Mouse (Mus musculus): Measurements from ENCODE around the gene Itgb1bp1.

Gene Itgb1bp1

GRCm38 (mm10) chr12:21247711-21248392, 38.2 kb downstream of the Itgb1bp1 start:
- DNase-seq (ENCODE audit: low read depth, low spot score): no peak

GRCm38 (mm10) chr12:21244375-21244960, 41.6 kb downstream of the Itgb1bp1 start:
- no peak for DNase-seq (ENCODE audit: low read depth, low spot score)

GRCm38 (mm10) chr12:21241965-21242364, 44.1 kb downstream of the Itgb1bp1 start:
- no peak for DNase-seq (ENCODE audit: low read depth, low spot score)

GRCm38 (mm10) chr12:21234560-21234959, 51.5 kb downstream of the Itgb1bp1 start:
- DNase-seq (ENCODE audit: low read depth, low spot score): no peak

GRCm38 (mm10) chr12:21233727-21234126, 52.4 kb downstream of the Itgb1bp1 start:
- DNase-seq (ENCODE audit: low read depth, low spot score): peak; percentile 9

GRCm38 (mm10) chr12:21229076-21229918, 56.8 kb downstream of the Itgb1bp1 start:
- DNase-seq (ENCODE audit: low read depth, low spot score): no peak

- no peak for DNase-seq (ENCODE audit: low read depth, low spot score)
Measured at GRCm38 (mm10) chr12:21228650-21229049, 57.4 kb downstream of the Itgb1bp1 start.

- peak; percentile 46 for DNase-seq (ENCODE audit: low read depth, low spot score)
Measured at GRCm38 (mm10) chr12:21227076-21227980, 58.8 kb downstream of the Itgb1bp1 start.

GRCm38 (mm10) chr12:21226316-21226715, 59.8 kb downstream of the Itgb1bp1 start:
- DNase-seq (ENCODE audit: low read depth, low spot score): no peak

- DNase-seq (ENCODE audit: low read depth, low spot score): no peak
Measured at GRCm38 (mm10) chr12:21225358-21225757, 60.7 kb downstream of the Itgb1bp1 start.

GRCm38 (mm10) chr12:21223923-21224322, 62.2 kb downstream of the Itgb1bp1 start:
- DNase-seq (ENCODE audit: low read depth, low spot score): no peak

- DNase-seq (ENCODE audit: low read depth, low spot score): no peak
Measured at GRCm38 (mm10) chr12:21220596-21220995, 65.5 kb downstream of the Itgb1bp1 start.

GRCm38 (mm10) chr12:21217776-21218444, 68.2 kb downstream of the Itgb1bp1 start:
- DNase-seq (ENCODE audit: low read depth, low spot score): no peak

GRCm38 (mm10) chr12:21214551-21215165, 71.4 kb downstream of the Itgb1bp1 start:
- DNase-seq (ENCODE audit: low read depth, low spot score): no peak

GRCm38 (mm10) chr12:21212876-21213275, 73.2 kb downstream of the Itgb1bp1 start:
- no peak for DNase-seq (ENCODE audit: low read depth, low spot score)

GRCm38 (mm10) chr12:21209273-21209672, 76.8 kb downstream of the Itgb1bp1 start:
- DNase-seq (ENCODE audit: low read depth, low spot score): no peak

GRCm38 (mm10) chr12:21208172-21208795, 77.8 kb downstream of the Itgb1bp1 start:
- DNase-seq (ENCODE audit: low read depth, low spot score): no peak

GRCm38 (mm10) chr12:21207422-21207821, 78.7 kb downstream of the Itgb1bp1 start:
- DNase-seq (ENCODE audit: low read depth, low spot score): no peak

- no peak for DNase-seq (ENCODE audit: low read depth, low spot score)
Measured at GRCm38 (mm10) chr12:21205799-21206198, 80.3 kb downstream of the Itgb1bp1 start.

All from A20 (cell line).